Mouse (Mus musculus): ENCODE results near the gene Ablim1. TPM values are rescaled to one million over a fixed set of nuclear protein-coding genes. Genes with fewer than 3 reads are reported as not detected.

Gene Ablim1
- total and polyA plus RNA-seq, 3 experiments = 15.8 to 39.9 (median 33.6) TPM

DNA sequence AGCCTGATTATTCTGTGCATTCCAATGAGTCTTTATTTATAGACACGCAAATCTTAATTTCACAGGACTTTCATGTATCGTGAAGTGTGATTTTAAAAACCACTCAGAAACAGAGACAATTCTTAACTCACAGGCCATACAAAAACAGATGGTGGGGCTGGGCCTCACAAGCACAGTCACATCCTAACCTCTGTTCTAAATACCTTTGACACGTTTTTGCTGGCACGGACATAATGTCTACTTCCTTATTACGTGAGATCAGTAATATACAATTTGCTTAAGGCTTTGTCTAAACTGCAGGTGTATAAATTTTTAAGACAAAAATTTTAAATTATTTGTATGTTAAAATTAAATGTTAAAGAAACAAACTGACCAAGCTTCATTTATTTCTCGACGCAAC lies 212.7 kb downstream of the Ablim1 start:
- no peak for DNase-seq

DNA sequence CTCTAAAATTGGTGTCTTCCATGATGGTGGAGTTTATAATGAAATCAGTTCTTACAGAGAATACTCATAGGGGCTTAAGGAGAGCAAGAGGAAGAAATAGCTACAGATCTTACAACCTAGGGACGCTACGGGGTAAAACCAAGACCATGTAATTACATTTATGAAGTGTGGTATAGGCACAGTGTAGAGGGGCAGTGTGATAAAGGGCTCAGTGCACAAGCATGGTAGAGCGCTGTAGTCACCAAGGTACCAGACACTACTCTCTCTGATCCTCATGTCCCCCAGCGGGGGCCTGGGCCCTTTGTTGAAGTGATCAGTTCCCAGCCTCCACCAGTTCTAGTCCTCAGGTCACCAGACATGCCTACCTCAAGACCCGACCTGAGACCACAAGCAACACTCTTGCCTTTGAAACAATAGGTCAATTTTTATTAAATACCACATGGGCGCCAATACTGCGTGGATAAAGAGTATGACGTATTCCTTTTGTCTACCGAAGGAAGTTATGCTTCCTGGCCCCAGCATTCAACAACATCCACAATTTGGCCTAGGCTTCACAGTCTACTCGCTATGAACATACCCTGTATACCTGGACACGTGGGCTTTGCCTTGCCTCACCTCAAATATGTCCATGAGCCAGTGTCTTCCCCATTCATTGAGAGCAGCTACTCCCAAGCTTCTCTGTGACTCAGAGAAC lies 213.8 kb downstream of the Ablim1 start:
- DNase-seq = no peak

DNA sequence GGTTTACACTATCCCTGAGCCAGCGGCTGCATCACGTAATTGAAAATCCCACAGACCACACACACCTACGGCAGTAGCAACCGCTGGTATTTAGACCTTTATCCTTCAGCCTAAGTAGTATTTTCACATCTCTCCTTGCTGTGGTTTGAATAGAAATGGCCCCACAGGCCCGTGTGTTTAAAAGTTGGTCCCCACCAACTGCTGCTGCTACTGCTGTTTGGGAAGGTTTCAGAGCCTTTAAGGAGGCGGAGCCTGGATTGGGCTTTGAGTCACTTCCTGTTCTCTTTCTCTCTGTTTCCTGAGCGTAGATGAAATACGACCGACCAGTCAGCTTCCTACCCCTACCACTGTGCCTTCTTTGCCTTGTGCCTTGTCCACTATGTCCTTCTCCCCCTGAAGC lies 214.7 kb downstream of the Ablim1 start:
- no peak for DNase-seq

GRCm38 (mm10) chr19:57099094-57099357 lies 215.7 kb downstream of the Ablim1 start:
- no peak for DNase-seq

GRCm38 (mm10) chr19:57098241-57099093 lies 216.3 kb downstream of the Ablim1 start:
- peak; percentile 39 for DNase-seq

DNA sequence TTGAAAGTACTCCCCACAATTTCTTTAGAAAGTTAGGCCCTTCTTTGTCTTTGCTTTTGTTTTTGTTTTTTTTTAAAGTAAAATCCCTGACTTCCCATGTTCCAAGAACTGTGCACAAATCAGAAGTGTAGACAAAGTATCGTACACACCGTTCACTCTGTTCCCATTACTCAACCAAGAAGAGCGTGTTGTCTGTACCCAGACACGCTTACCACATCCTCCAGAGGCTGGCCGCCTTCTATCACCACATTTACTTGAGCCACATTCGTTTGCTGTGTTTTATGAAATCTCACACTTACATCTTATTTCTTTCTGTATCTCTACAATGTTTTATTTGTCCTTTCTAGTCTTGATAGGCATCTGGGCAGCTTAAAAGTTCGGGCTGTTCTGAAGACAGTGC lies 219.4 kb downstream of the Ablim1 start:
- DNase-seq = no peak

GRCm38 (mm10) chr19:57093698-57094004 lies 221.1 kb downstream of the Ablim1 start:
- no peak for DNase-seq

- DNase-seq = no peak
Observed at GRCm38 (mm10) chr19:57092958-57093697, 221.6 kb downstream of the Ablim1 start.

DNA sequence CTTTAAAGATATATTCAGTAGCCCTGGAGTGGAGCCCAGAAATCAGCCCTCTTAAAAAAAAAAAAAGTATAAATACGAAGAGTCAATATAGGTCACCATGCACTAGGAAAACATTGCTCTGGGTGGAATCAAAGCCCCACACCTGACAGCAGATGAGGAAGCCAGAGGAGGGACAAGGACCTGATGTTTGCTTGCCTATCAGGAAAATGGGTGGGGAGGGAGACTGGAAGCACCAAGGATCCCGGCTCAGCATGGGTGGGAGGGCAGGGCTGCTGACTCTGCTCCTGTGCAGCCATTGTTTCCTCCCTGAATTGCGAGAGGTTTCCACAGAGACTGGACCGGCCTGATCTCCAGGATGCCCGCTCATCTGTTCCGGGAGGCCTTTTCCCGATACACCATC lies 223.4 kb downstream of the Ablim1 start:
- DNase-seq = no peak

DNA sequence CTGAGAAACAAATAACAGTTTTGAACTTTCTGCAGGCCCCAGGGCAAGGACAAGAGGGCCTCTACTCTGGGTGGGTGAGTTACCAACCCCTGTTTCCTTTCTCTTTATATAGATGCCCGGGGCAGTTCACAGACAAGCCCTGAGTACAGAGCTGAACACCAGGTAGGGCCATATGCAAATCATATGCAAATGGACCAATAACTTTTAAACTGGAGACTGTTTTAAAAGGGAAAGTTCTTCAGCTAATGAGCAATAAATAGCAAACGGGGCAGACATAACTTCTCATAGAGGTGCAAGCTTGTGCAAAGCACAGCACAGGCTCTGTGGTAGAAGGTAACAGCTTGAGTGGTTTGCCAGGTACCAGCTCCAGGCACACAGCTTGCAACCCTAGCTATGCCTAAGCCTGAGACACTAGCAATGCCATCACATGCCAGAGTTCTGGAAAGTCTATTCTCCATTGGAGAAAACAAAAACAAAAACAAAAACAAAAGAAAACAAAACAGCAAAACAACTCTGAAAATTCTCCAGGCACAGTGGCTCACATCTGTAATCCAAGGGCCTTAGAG lies 225.8 kb downstream of the Ablim1 start:
- DNase-seq = no peak

- no peak for DNase-seq
Observed at GRCm38 (mm10) chr19:57084520-57085166, 230.1 kb downstream of the Ablim1 start.

DNA sequence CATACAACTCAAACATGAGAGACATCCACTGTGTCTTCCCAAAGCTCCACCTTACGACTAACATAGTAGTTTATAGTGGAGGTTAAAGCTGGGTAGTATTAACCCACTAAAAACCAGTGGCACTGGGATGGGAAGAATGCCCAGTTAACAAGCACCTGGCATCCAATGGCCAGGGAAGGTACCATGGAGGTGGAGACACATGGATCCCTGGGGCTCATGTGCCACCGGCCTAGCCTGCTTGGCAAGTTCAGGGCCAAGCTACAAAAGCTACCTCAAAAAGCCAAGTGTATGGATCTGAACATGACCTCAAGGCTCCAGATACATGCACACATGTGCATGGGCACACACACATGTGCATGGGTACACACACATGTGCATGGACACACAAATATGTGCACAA lies 230.8 kb downstream of the Ablim1 start:
- DNase-seq = no peak

- no peak for DNase-seq
Observed at GRCm38 (mm10) chr19:57083183-57083555, 231.6 kb downstream of the Ablim1 start.

DNA sequence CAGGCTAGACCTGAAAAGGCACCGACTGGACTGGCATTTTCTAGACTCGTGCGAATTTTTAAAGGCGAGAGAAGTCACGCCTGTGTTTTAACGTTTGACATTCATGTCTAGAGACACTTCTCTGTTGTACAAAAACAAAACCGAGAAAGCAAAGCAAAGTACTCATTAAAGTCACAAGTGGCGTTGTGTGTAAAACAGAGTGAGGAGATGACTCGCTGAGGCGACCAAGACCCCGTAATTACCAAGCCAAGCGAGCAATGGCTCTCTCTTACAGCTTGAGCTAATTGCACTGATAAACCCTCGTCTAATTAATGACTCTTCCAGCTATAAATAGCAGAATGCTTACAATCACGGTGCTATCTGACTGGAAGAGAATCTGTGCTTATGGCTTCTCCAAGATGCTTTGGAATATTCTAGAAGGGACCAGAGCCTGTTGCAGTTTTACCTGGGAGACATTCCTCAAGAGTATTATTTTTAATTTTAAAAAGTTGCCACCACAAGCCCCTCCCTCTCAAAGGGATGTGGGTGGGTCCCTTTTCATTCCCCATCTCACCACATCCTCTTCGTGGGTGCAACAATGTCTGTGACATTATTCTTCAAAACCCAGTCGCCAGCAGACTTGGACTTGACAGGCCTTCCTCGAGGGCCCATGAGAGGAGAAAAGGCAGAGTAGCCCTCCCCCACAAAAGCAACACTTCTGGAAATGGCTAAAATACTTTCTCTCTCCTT lies 232.1 kb downstream of the Ablim1 start:
- no peak for DNase-seq

GRCm38 (mm10) chr19:57081536-57081935 lies 233.2 kb downstream of the Ablim1 start:
- DNase-seq = no peak

- DNase-seq = no peak
Observed at GRCm38 (mm10) chr19:57079606-57079981, 235.1 kb downstream of the Ablim1 start.

DNA sequence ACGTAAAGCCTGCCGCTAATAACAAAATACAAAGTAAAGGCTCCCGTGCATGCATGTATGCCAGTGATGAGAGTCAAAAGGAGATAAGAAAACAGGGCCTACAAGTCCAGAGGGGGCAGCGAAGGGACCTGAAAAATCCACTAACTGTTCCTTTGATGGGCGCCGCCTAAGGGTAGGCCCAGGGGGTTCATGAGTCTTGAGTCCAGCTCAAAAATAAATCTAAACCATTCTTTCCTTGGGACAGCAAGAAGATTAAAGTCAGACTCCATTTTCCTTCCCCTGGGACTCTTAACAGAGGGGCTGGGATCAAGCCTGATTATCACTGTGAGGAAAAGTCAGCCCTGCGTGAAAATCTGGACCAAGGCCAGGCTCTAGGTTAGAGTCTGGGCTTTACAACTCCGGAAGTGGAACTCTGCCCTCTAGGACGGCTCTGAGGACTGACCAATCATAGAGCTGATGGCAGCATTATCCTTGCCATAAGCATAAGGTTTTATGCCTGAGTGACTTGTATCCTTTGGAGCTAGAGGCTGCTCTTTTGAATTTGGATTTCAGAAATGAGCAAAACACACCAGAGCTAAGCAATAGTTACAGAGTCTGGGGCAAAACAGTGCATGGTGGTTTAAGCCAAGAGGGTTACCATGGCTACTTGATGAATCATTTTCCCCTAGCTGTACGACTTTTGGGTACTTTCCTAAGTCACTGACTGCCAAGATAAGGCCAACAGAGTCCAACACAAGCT lies 235.7 kb downstream of the Ablim1 start:
- DNase-seq = peak; percentile 55

DNA sequence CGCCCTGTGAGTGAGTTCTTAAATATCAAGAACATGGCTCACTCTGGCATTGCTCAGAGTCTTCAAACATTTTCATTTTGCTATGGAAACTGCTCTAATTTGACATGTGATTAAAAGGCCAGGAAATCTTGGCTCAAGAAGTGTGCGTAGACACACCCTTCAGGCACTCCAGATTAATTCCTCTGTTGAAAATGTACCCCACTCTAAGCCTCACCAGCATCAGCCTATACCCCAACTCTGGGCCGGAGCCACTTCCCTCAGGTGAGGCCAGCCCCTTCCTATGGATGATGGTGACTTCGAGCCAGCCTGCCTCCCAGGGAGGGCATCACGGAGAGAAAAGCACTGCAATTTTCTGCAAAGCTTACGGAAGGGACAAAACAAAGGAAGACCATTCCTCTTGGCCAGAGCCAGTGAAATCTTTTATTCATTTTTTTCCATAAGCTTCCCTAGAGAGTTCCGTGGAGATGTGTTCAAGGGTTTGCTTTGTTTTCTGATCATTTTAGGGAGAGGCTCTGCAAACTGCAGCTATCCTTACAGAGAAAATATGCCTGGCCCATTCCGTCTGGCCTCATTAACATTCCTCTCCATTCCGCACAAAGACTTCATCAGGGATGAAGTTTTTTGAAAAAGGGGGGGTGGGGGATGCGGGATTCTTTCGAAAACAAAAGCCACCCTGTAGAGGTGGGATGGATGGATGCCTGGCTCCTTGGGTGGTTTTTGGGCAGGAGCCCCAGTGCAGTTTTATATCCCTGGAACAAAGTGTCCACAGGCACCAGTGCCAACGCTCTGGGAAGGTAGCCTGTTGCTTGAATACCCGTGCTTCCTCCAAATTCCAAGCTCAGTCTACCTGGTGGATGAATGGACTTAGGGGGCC lies 236.7 kb downstream of the Ablim1 start:
- no peak for DNase-seq

DNA sequence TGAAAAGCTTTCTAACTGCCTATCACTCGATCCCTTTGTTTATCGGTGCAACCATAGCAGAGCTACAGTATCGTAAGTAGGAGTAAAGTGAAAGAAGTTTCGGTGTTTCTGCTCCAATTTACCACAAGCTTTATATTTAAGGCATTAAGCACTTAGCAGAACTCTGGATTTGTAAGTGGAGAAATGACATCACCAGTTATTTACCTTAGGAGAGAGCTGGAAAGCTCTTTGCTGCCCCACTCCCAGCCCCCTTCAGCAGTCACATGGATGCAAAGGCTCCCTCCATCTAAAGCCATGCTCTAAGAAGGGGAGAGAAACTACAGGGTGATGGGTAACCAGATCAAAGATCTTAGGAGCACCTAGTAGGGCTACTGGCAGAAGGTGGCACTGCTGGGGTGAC lies 241.3 kb downstream of the Ablim1 start:
- DNase-seq = no peak

DNA sequence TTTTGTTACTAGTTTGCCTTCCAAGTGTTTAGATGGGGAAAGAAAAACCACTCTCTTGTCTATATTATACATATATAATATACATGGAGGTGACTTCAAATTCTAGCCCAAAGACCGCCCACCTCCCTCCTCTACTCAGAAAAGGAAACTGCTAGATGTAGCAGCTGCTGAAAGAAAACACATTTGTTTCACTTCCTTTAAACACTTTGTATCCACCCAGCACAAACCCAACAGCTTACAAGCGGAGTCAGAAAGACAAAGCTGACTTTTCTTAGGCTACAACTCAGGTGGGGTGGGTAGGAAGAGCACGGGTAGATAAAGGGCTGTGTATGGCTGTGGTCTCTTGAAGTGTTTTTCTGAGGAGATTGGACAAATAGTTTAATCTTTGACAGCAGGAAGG lies 242.0 kb downstream of the Ablim1 start:
- DNase-seq = no peak

All from adrenal gland, adult 2 months (tissue).